Mouse (Mus musculus) limb, embryonic 13.5 days (tissue): ENCODE results near the gene Herc4. TPM values are rescaled to one million over a fixed set of nuclear protein-coding genes. Genes with fewer than 3 reads are reported as not detected.

Experiments
- ATAC-seq: fragments of 200-750 bp; cut with Nextera tagmentation; 2 replicates; pipeline ENCODE4 v1.8.0; 2017; ENCODE audit warnings: low read depth, moderate number of reproducible peaks, moderate TSS enrichment; ENCODE audit not compliant: low FRiP score
- H3K27ac ChIP-seq: fragments of 300-500 bp; sonication (generic); 2 replicates; pipeline ENCODE4 v1.5.1; 2015; ENCODE audit warnings: inconsistent platforms, mild to moderate bottlenecking, moderate library complexity
- H3K27me3 ChIP-seq: fragments of 300-500 bp; sonication (generic); 2 replicates; pipeline ENCODE4 v1.6.1; 2015; ENCODE audit warnings: mild to moderate bottlenecking, inconsistent platforms
- H3K36me3 ChIP-seq: fragments of 300-500 bp; sonication (generic); 2 replicates; pipeline ENCODE4 v1.6.1; 2015; ENCODE audit warnings: inconsistent platforms, mild to moderate bottlenecking, moderate library complexity
- H3K4me1 ChIP-seq: fragments of 300-500 bp; sonication (generic); 2 replicates; pipeline ENCODE4 v1.6.1; 2015; ENCODE audit warnings: inconsistent platforms
- H3K4me2 ChIP-seq: fragments of 300-500 bp; sonication (generic); replicated peaks from 2 replicates; pipeline ENCODE4 v1.6.1; 2015; ENCODE audit warnings: inconsistent platforms, mild to moderate bottlenecking, moderate library complexity
- H3K4me3 ChIP-seq: fragments of 300-500 bp; sonication (generic); 2 replicates; pipeline ENCODE4 v1.5.1; 2015; ENCODE audit warnings: moderate library complexity, mild to moderate bottlenecking, inconsistent platforms
- H3K9ac ChIP-seq: fragments of 300-500 bp; sonication (generic); 2 replicates; pipeline ENCODE4 v1.6.1; 2015; ENCODE audit warnings: mild to moderate bottlenecking, inconsistent platforms
- H3K9me3 ChIP-seq: fragments of 300-500 bp; sonication (generic); 2 replicates; pipeline ENCODE4 v1.6.1; 2016; ENCODE audit warnings: inconsistent platforms
- WGBS: fragments of 180-500 bp; shearing (Covaris S2); methylation state at CpG from one replicate; pipeline ENCODE4 v1.1.7; 2015; 5-methylcytosine and 5-hydroxymethylcytosine counted together
- polyA plus RNA-seq: library from polyadenylated mRNA; unstranded; fragments of >200 nt; fragmentation: Nextera tagmentation; extraction: Ambion mirVana; gene quantifications from 2 replicates; pipeline ENCODE4 v1.2.1, GENCODE M21; 2015

Gene Herc4
- polyA plus RNA-seq, 1 experiment from 2014 or later, result 38.7 TPM

GRCm38 (mm10) chr10:63235889-63236288 is 7.7 kb upstream of the Herc4 start:
- no peak overlapping the region for H3K4me3 ChIP-seq

GRCm38 (mm10) chr10:63236663-63237062 is 6.9 kb upstream of the Herc4 start:
- H3K9me3 ChIP-seq, result 0 out of 2 replicates have a peak, but pooled peaks cover 2% of the 10 kb centered on the region
- H3K4me2 ChIP-seq, result no peak overlapping the region
- ATAC-seq, result no peak
- H3K36me3 ChIP-seq, result no peaks in the 10 kb centered on the region
- no peaks in the 10 kb centered on the region for H3K27me3 ChIP-seq
- no peak overlapping the region for H3K27ac ChIP-seq
- 88% methylated on average over 6 of the region's 6 CpGs for WGBS
- H3K9ac ChIP-seq, result no peak overlapping the region
- H3K4me1 ChIP-seq, result no peaks in the 10 kb centered on the region
- no peak overlapping the region for H3K4me3 ChIP-seq

More at GRCm38 (mm10) chr10:63235889-63236288, 7.7 kb upstream of the Herc4 start:
- H3K4me2 ChIP-seq, result no peak overlapping the region
- 80% methylated on average over 8 of the region's 8 CpGs for WGBS
- 0 out of 2 replicates have a peak, but pooled peaks cover 2% of the 10 kb centered on the region for H3K9me3 ChIP-seq
- H3K4me1 ChIP-seq, result no peaks in the 10 kb centered on the region
- H3K9ac ChIP-seq, result no peak overlapping the region
- no peaks in the 10 kb centered on the region for H3K36me3 ChIP-seq
- H3K27ac ChIP-seq, result no peak overlapping the region
- ATAC-seq, result no peak
- no peaks in the 10 kb centered on the region for H3K27me3 ChIP-seq

DNA sequence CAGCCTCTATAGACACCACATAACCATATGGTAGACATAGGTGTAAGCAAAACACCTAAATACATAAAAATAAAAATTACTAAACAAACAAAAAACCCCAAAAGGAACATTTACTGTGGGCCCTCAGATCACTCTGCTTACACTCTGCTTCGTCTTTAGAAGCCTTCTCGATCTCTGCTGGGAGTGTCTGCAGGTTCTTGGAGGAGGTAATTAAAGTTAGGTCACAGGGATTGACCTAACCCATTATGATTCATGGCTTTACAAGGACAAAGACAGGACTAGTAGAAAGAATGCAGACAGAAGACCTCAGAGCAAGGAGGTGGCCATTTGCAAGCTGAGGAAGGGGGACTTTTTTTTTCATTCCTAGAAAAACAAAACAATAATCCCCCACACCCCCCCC is 6.4 kb upstream of the Herc4 start:
- Histone ChIP-seq H3K4me3 (no peak overlapping the region), H3K4me2 (no peak overlapping the region), H3K27me3 (no peaks in the 10 kb centered on the region), H3K4me1 (no peaks in the 10 kb centered on the region), H3K36me3 (no peaks in the 10 kb centered on the region), H3K27ac (no peak overlapping the region), H3K9me3 (0 out of 2 replicates have a peak, but pooled peaks cover 2% of the 10 kb centered on the region), H3K9ac (no peak overlapping the region)
- 55% methylated on average over 2 of the region's 2 CpGs for WGBS
- ATAC-seq, result no peak

DNA sequence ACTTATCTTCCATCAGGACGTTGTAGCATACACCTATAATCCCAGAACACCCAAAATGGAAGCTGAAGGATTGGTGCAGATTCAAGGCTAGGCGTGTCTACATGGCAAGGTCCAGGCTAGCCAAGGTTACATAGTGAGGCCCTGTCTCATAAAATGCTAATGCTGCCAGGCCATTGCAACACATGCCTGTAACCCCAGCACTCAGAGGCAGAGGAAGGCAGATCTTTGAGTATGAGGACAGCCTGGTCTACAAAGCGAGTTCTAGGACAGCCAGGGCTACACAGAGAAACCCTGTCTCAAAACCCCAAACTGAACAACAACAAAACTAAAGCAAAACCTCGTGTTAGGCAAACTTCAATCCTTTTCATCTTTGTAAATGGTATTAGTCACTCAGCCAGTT is 5.5 kb upstream of the Herc4 start:
- Histone ChIP-seq H3K9me3 (0 out of 2 replicates have a peak, but pooled peaks cover 2% of the 10 kb centered on the region), H3K4me3 (no peak overlapping the region), H3K27ac (no peak overlapping the region), H3K9ac (no peak overlapping the region), H3K4me1 (peaks cover 8% of the 10 kb centered on the region), H3K36me3 (no peaks in the 10 kb centered on the region), H3K4me2 (no peak overlapping the region), H3K27me3 (no peaks in the 10 kb centered on the region)
- 66% methylated on average over 4 of the region's 4 CpGs for WGBS
- no peak for ATAC-seq

DNA sequence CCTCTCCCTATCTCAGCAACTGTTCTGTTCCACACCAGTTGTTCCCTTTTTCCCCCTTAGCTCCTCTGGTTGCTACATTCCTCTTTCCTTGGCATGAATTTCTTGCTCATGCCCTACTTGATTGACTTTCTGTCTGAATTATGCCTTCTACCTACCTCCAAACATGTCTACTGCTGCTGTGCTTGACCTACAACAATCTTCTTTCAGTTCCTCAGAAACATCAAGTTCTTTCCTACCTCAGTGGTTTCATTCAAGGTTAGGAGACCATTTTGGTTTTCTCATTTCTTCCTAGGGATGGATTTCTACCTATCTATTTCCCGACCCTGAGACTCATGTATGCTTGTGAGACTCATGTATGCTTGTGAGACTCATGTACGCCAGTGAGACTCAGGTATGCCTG is 3.8 kb upstream of the Herc4 start:
- WGBS, result 72% methylated on average over 2 of the region's 2 CpGs
- ATAC-seq, result no peak
- Histone ChIP-seq H3K27me3 (no peaks in the 10 kb centered on the region), H3K36me3 (no peaks in the 10 kb centered on the region), H3K4me3 (no peak overlapping the region), H3K4me1 (peaks cover 10% of the 10 kb centered on the region), H3K9me3 (no peaks in the 10 kb centered on the region), H3K4me2 (no peak overlapping the region), H3K27ac (no peak overlapping the region), H3K9ac (no peak overlapping the region)

- 71% methylated on average over 2 of the region's 2 CpGs for WGBS
Measured at GRCm38 (mm10) chr10:63240868-63241271, 2.7 kb upstream of the Herc4 start.

GRCm38 (mm10) chr10:63242798-63243435 is 693 bp upstream of the Herc4 start:
- Histone ChIP-seq H3K36me3 (0 out of 2 replicates have a peak, but pooled peaks cover 4% of the 10 kb centered on the region), H3K27me3 (no peaks in the 10 kb centered on the region), H3K9ac (peak overlapping the region; percentile 62), H3K4me1 (peaks cover 17% of the 10 kb centered on the region), H3K4me2 (peak overlapping the region; percentile 71), H3K4me3 (peak overlapping the region; percentile 99), H3K9me3 (no peaks in the 10 kb centered on the region), H3K27ac (no peak overlapping the region; the same call in 1 of the 2 replicates)
- 27% methylated on average over 12 of the region's 12 CpGs for WGBS
- ATAC-seq, result no peak

More at GRCm38 (mm10) chr10:63240868-63241271, 2.7 kb upstream of the Herc4 start:
- no peaks in the 10 kb centered on the region for H3K9me3 ChIP-seq
- H3K27ac ChIP-seq, result no peak overlapping the region
- H3K4me1 ChIP-seq, result peaks cover 17% of the 10 kb centered on the region
- no peak for ATAC-seq
- no peak overlapping the region for H3K4me2 ChIP-seq
- H3K4me3 ChIP-seq, result no peak overlapping the region
- H3K9ac ChIP-seq, result no peak overlapping the region
- 0 out of 2 replicates have a peak, but pooled peaks cover 3% of the 10 kb centered on the region for H3K36me3 ChIP-seq
- no peaks in the 10 kb centered on the region for H3K27me3 ChIP-seq

- Histone ChIP-seq H3K27ac (peak overlapping the region; percentile 98), H3K27me3 (no peaks in the 10 kb centered on the region), H3K9me3 (no peaks in the 10 kb centered on the region), H3K9ac (peak overlapping the region; percentile 96), H3K4me3 (peak overlapping the region; percentile 99), H3K4me2 (peak overlapping the region; percentile 71), H3K36me3 (0 out of 2 replicates have a peak, but pooled peaks cover 4% of the 10 kb centered on the region), H3K4me1 (peaks cover 17% of the 10 kb centered on the region)
- peak; percentile 79 for ATAC-seq
- WGBS, result under 1% methylated on average over 41 of the region's 41 CpGs
Measured at GRCm38 (mm10) chr10:63244055-63244671, 553 bp downstream of the Herc4 start.

DNA sequence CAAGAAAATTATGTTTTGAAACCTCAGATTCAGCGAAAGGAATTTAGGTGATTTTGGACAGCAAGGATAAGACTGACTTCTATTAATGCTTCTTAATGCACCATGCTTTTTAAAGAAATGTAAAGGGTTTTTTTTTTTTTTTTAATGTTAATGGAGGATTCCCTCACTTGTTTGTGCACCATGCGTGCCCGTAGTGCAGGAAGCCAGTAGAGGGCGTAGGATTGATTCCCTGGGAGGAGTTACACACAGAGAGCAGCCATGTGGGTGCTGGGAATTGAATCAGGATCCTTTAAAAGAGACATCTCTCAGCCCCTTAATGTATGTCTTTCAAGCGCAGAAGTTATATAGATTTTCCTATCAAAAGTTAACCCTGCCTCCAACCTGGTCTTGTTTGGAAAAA is 1.1 kb downstream of the Herc4 start:
- peak overlapping the region; percentile 96 for H3K9ac ChIP-seq
- H3K27me3 ChIP-seq, result no peaks in the 10 kb centered on the region
- H3K9me3 ChIP-seq, result no peaks in the 10 kb centered on the region
- H3K27ac ChIP-seq, result peak overlapping the region; percentile 98; the same call in 1 of the 2 replicates
- H3K4me3 ChIP-seq, result peak overlapping the region; percentile 99
- ATAC-seq, result no peak
- peaks cover 4% of the 10 kb centered on the region for H3K36me3 ChIP-seq
- WGBS, result 16% methylated on average over 5 of the region's 5 CpGs
- peaks cover 17% of the 10 kb centered on the region for H3K4me1 ChIP-seq
- H3K4me2 ChIP-seq, result peak overlapping the region; percentile 71

GRCm38 (mm10) chr10:63245846-63246245 is 2.2 kb downstream of the Herc4 start:
- ATAC-seq, result no peak

GRCm38 (mm10) chr10:63247457-63247856 is 3.8 kb downstream of the Herc4 start:
- no peak overlapping the region for H3K4me2 ChIP-seq
- H3K36me3 ChIP-seq, result peaks cover 15% of the 10 kb centered on the region
- no peak for ATAC-seq
- no peak overlapping the region for H3K4me3 ChIP-seq
- peaks cover 15% of the 10 kb centered on the region for H3K4me1 ChIP-seq
- H3K27ac ChIP-seq, result no peak overlapping the region
- no peaks in the 10 kb centered on the region for H3K9me3 ChIP-seq
- no peak overlapping the region for H3K9ac ChIP-seq
- H3K27me3 ChIP-seq, result no peaks in the 10 kb centered on the region
- WGBS, result 88% methylated on average over 7 of the region's 7 CpGs

More at GRCm38 (mm10) chr10:63245846-63246245, 2.2 kb downstream of the Herc4 start:
- Histone ChIP-seq H3K27me3 (no peaks in the 10 kb centered on the region), H3K9me3 (no peaks in the 10 kb centered on the region), H3K4me2 (no peak overlapping the region), H3K4me3 (no peak overlapping the region), H3K4me1 (peaks cover 17% of the 10 kb centered on the region), H3K27ac (no peak overlapping the region), H3K9ac (no peak overlapping the region), H3K36me3 (peaks cover 15% of the 10 kb centered on the region)
- WGBS, result 95% methylated on average over 3 of the region's 3 CpGs

DNA sequence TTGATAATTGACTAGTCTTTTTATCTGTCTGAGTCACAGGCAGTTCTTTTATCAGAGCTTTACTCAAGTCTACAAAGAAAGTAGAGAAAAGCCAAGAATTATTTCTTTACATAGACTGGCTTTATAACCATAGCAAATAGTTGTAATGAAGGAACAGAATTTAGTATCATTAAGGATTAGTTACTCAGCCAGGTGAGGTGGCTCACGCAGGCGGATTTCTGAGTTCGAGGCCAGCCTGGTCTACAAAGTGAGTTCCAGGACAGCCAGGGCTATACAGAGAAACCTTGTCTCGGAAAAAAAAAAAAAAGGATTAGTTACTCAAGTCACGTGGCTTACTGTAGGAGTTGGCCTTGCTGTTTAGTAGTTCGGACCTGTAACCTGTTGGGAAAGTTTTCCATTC is 4.8 kb downstream of the Herc4 start:
- no peak overlapping the region for H3K4me2 ChIP-seq
- no peak overlapping the region for H3K4me3 ChIP-seq
- no peak for ATAC-seq
- H3K27me3 ChIP-seq, result no peaks in the 10 kb centered on the region
- H3K27ac ChIP-seq, result no peak overlapping the region
- 96% methylated on average over 6 of the region's 6 CpGs for WGBS
- H3K4me1 ChIP-seq, result peaks cover 9% of the 10 kb centered on the region; the same call in 1 of the 2 replicates
- H3K36me3 ChIP-seq, result peaks cover 23% of the 10 kb centered on the region
- no peaks in the 10 kb centered on the region for H3K9me3 ChIP-seq
- H3K9ac ChIP-seq, result no peak overlapping the region
